Comparison of ENCODE assay signal across 8 mouse cellular contexts in the genomic region with DNA sequence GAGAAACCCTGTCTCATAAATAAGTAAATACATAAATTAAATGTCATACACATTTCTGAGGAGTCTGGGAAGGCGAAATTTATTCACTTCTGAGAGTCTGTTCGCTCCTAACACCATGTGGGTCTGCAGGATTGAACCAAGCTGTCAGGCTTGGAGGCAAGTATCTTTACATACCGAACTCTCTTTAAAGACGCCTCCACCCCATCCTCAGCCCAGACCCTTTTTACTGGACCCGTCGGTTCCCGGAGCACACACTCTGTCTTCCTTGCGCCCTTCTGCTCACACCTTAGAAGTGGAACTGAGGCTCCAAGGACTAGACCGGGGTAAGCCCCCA. TPM values are rescaled to one million over a fixed set of nuclear protein-coding genes. Genes with fewer than 3 reads are reported as not detected.
DNase-seq lines count a peak whose midpoint lies in the region; ATAC-seq lines count a peak whose summit lies in the region.

No protein-coding gene starts in this region.

- H3K4me3 ChIP-seq in lung, embryonic 15.5 days: peak overlapping the region; percentile 83
- peak overlapping the region; percentile 94 for H3K4me3 ChIP-seq in neural tube, embryonic 14.5 days (ENCODE audit: low read depth, low read length)

- H3K4me1 ChIP-seq in lung, embryonic 15.5 days: peaks cover 12% of the 10 kb centered on the region; the same call in 1 of the 2 replicates
- 0 out of 2 replicates have a peak, but pooled peaks cover 4% of the 10 kb centered on the region for H3K4me1 ChIP-seq in neural tube, embryonic 14.5 days (ENCODE audit: control insufficient read depth, insufficient read depth, low read length)

- peak overlapping the region; percentile 88; the same call in 1 of the 2 replicates for H3K27ac ChIP-seq in lung, embryonic 15.5 days
- H3K27ac ChIP-seq in neural tube, embryonic 14.5 days (ENCODE audit: low read depth, low read length): peak overlapping the region; percentile 86

- peak overlapping the region; percentile 68 for H3K4me2 ChIP-seq in lung, embryonic 15.5 days
- peak overlapping the region; percentile 73 for H3K4me2 ChIP-seq in neural tube, embryonic 14.5 days (ENCODE audit: low read depth, low read length)

- H3K36me3 ChIP-seq in lung, embryonic 15.5 days: peaks cover 11% of the 10 kb centered on the region
- peaks cover 8% of the 10 kb centered on the region for H3K36me3 ChIP-seq in neural tube, embryonic 14.5 days (ENCODE audit: control insufficient read depth, insufficient read depth, low read length)

- H3K9me3 ChIP-seq in lung, embryonic 15.5 days: no peaks in the 10 kb centered on the region
- no peaks in the 10 kb centered on the region for H3K9me3 ChIP-seq in neural tube, embryonic 14.5 days (ENCODE audit: control insufficient read depth, low read length)

- no peak for DNase-seq in lung, postnatal 25 days (ENCODE audit: low spot score)
- peak; percentile 11 for DNase-seq in large intestine, adult 2 months (ENCODE audit: low read depth, low spot score)
- no peak for DNase-seq in layer of hippocampus, adult 18-20 months (ENCODE audit: low spot score in 2 of 2)
- no peak for DNase-seq in thymus, postnatal 4 days
- no peak for DNase-seq in urinary bladder, adult 2 months (ENCODE audit: low spot score)

- H3K27me3 ChIP-seq in lung, embryonic 15.5 days: no peaks in the 10 kb centered on the region
- H3K27me3 ChIP-seq in neural tube, embryonic 14.5 days (ENCODE audit: control insufficient read depth, insufficient read depth, low read length): no peaks in the 10 kb centered on the region

- 3% methylated on average over 9 of the region's 9 CpGs for WGBS in lung, embryonic 15.5 days
- WGBS in large intestine, adult 2 months: 2% methylated on average over 9 of the region's 9 CpGs
- WGBS in neural tube, embryonic 14.5 days: 5% methylated on average over 9 of the region's 9 CpGs

- peak; percentile 21; the same call in 1 of the 2 replicates for ATAC-seq in lung, embryonic 15.5 days (ENCODE audit: borderline replicate concordance, extremely low read depth, low FRiP score, low TSS enrichment)
- peak; percentile 23 for ATAC-seq in erythroid progenitor cell, adult 5-6 weeks (replicated peaks; ENCODE audit: low FRiP score, poor library complexity, severe bottlenecking)
- no peak for ATAC-seq in neural tube, embryonic 14.5 days (ENCODE audit: low read depth)

- peak overlapping the region; percentile 74 for H3K9ac ChIP-seq in lung, embryonic 15.5 days
- H3K9ac ChIP-seq in neural tube, embryonic 14.5 days (replicated peaks; ENCODE audit: low read depth, low read length): peak overlapping the region; percentile 78

RNA-seq across cellular contexts. Expression of gene Samm50, which starts 0.3 kb away (rescaled TPM):
- polyA plus RNA-seq in lung, embryonic 15.5 days (2015; fragmentation: Nextera tagmentation; extraction: Ambion mirVana): 108 and 111 TPM in 2 replicates
- total RNA-seq in erythroid progenitor cell, adult 5-6 weeks (2015; ENCODE audit: low replicate concordance): 9.0 and 12.6 TPM in 2 replicates
- total RNA-seq in erythroid progenitor cell, adult 5-6 weeks (2017; ENCODE audit: low replicate concordance): 4.1 and 18.0 TPM in 2 replicates
- polyA plus RNA-seq in large intestine, adult 2 months (2012; rRNA removed): 15.6 and 20.4 TPM in 2 replicates
- polyA plus RNA-seq in neural tube, embryonic 14.5 days (2014; fragmentation: Nextera tagmentation; extraction: Ambion mirVana): 55.2 and 63.2 TPM in 2 replicates
- 100 to 1,000 TPM; 103 to 105 TPM for total RNA-seq in layer of hippocampus, adult 18-20 months (2021)
- polyA plus RNA-seq in urinary bladder, adult 2 months (2012; rRNA removed): 15.2 and 28.2 TPM in 2 replicates

RNA-seq across cellular contexts. Expression of gene Pnpla3, which starts 24.1 kb away (rescaled TPM):
- polyA plus RNA-seq in lung, embryonic 15.5 days (2015; fragmentation: Nextera tagmentation; extraction: Ambion mirVana): 0.16 and 0.30 TPM in 2 replicates
- total RNA-seq in erythroid progenitor cell, adult 5-6 weeks (2015; ENCODE audit: low replicate concordance): not detected in 2 replicates
- not detected in 2 replicates for total RNA-seq in erythroid progenitor cell, adult 5-6 weeks (2017; ENCODE audit: low replicate concordance)
- 8.1 and 17.0 TPM in 2 replicates for polyA plus RNA-seq in large intestine, adult 2 months (2012; rRNA removed)
- polyA plus RNA-seq in neural tube, embryonic 14.5 days (2014; fragmentation: Nextera tagmentation; extraction: Ambion mirVana): 6.0 and 6.1 TPM in 2 replicates
- total RNA-seq in layer of hippocampus, adult 18-20 months (2021): 1 to 10 TPM; 6.4 to 7.4 TPM
- 10.0 and 23.6 TPM in 2 replicates for polyA plus RNA-seq in urinary bladder, adult 2 months (2012; rRNA removed)

RNA-seq across cellular contexts. Expression of gene Parvb, which starts 40.2 kb away (rescaled TPM):
- 4.6 and 5.2 TPM in 2 replicates for polyA plus RNA-seq in lung, embryonic 15.5 days (2015; fragmentation: Nextera tagmentation; extraction: Ambion mirVana)
- total RNA-seq in erythroid progenitor cell, adult 5-6 weeks (2015; ENCODE audit: low replicate concordance): 87.9 and 89.7 TPM in 2 replicates
- 26.2 and 32.4 TPM in 2 replicates for total RNA-seq in erythroid progenitor cell, adult 5-6 weeks (2017; ENCODE audit: low replicate concordance)
- 3.3 and 3.6 TPM in 2 replicates for polyA plus RNA-seq in large intestine, adult 2 months (2012; rRNA removed)
- 3.3 and 5.7 TPM in 2 replicates for polyA plus RNA-seq in neural tube, embryonic 14.5 days (2014; fragmentation: Nextera tagmentation; extraction: Ambion mirVana)
- 10 to 100 TPM; 28.8 to 29.5 TPM for total RNA-seq in layer of hippocampus, adult 18-20 months (2021)
- 5.7 and 7.6 TPM in 2 replicates for polyA plus RNA-seq in urinary bladder, adult 2 months (2012; rRNA removed)
